Mouse (Mus musculus) CH12.LX (cell line): Measurements from ENCODE around the gene Lin28b. TPM values are rescaled to one million over a fixed set of nuclear protein-coding genes. Genes with fewer than 3 reads are reported as not detected.

ENCODE experiments used
- DNase-seq: peaks from one replicate; pipeline ENCODE4 v3.0.0-alpha.2; 2013; ENCODE audit errors: extremely low read depth
- H3K27ac ChIP-seq: 2 replicates; pipeline ENCODE4 v1.5.1; 2012; ENCODE audit warnings: low read depth, mild to moderate bottlenecking, control low read depth, moderate library complexity; ENCODE audit not compliant: insufficient read depth
- H3K27me3 ChIP-seq: replicated peaks from 2 replicates; pipeline ENCODE3; 2012; ENCODE audit warnings: inconsistent platforms
- H3K36me3 ChIP-seq, 2 experiments: replicated peaks in 1 of 2; 2 replicates each; pipeline versions ENCODE3 to v1.6.1; 2012; ENCODE audit warnings: inconsistent platforms in 1 of 2, low read length in 1 of 2, mild to moderate bottlenecking in 1 of 2, mixed read lengths in 1 of 2, moderate library complexity in 1 of 2; ENCODE audit not compliant: control insufficient read depth in 1 of 2, insufficient read depth in 1 of 2
- H3K4me1 ChIP-seq, 2 experiments: 2 replicates each; pipeline ENCODE4 v1.6.1; 2012; ENCODE audit warnings: inconsistent platforms in 1 of 2, moderate library complexity in 1 of 2; ENCODE audit not compliant: insufficient read depth in 2 of 2, control insufficient read depth in 1 of 2
- H3K4me2 ChIP-seq: 2 replicates; pipeline ENCODE4 v1.6.1; 2012; ENCODE audit warnings: low read depth, mild to moderate bottlenecking, control low read depth; ENCODE audit not compliant: poor library complexity, insufficient read depth, severe bottlenecking
- H3K4me3 ChIP-seq, 3 experiments: fragments of 150-350 bp in 1 of 3; sonication (generic) in 1 of 3; replicated peaks in 1 of 3; 2 replicates each; pipeline versions ENCODE3 to v1.5.1; 2011 to 2012; ENCODE audit warnings: low read depth in 2 of 3, low read length in 2 of 3, mild to moderate bottlenecking in 2 of 3, moderate library complexity in 2 of 3, control low read depth in 1 of 3, improper control_type of control experiment in 1 of 3, inconsistent platforms in 1 of 3, mixed read lengths in 1 of 3; ENCODE audit not compliant: poor library complexity in 1 of 3
- H3K79me2 ChIP-seq: replicated peaks from 2 replicates; pipeline ENCODE4 v1.6.1; 2012; ENCODE audit warnings: mild to moderate bottlenecking, moderate library complexity; ENCODE audit not compliant: control insufficient read depth, poor library complexity, insufficient read depth, severe bottlenecking; ENCODE audit errors: extremely low read depth
- H3K9ac ChIP-seq: 2 replicates; pipeline ENCODE4 v1.6.1; 2012; ENCODE audit warnings: low read depth, mild to moderate bottlenecking, control low read depth, moderate library complexity; ENCODE audit not compliant: insufficient read depth
- H3K9me3 ChIP-seq: replicated peaks from 2 replicates; pipeline ENCODE3; 2012; ENCODE audit warnings: low read length, inconsistent platforms, mixed read lengths
- BHLHE40 ChIP-seq: IDR thresholded peaks from 2 replicates; pipeline ENCODE4 v1.6.1; 2011; ENCODE audit warnings: mild to moderate bottlenecking, low read depth, low read length, improper control_type of control experiment
- E2F4 ChIP-seq: IDR thresholded peaks from 2 replicates; pipeline ENCODE4 v1.6.1; 2011; ENCODE audit warnings: low read depth, low read length, improper control_type of control experiment; ENCODE audit not compliant: insufficient replicate concordance
- ELF1 ChIP-seq: IDR thresholded peaks from 2 replicates; pipeline ENCODE4 v1.6.1; 2014; ENCODE audit warnings: low read depth, mild to moderate bottlenecking, inconsistent platforms, low read length, improper control_type of control experiment
- GABPA ChIP-seq: IDR thresholded peaks from 2 replicates; pipeline ENCODE4 v1.6.1; 2012; ENCODE audit warnings: low read depth, low read length, improper control_type of control experiment, inconsistent platforms; ENCODE audit not compliant: insufficient replicate concordance
- HCFC1 ChIP-seq: IDR thresholded peaks from 2 replicates; pipeline ENCODE4 v1.6.1; 2012; ENCODE audit warnings: low read depth, mild to moderate bottlenecking, inconsistent platforms, low read length, improper control_type of control experiment
- JUND ChIP-seq: conservative IDR thresholded peaks from 2 replicates; pipeline ENCODE4 v1.6.1; 2011; ENCODE audit warnings: low read depth, low read length, improper control_type of control experiment
- KAT2A ChIP-seq: IDR thresholded peaks from 2 replicates; pipeline ENCODE4 v1.6.1; 2012; ENCODE audit warnings: low read length, improper control_type of control experiment, inconsistent platforms; ENCODE audit not compliant: insufficient replicate concordance
- MAFK ChIP-seq: IDR thresholded peaks from 2 replicates; pipeline ENCODE4 v1.6.1; 2011; ENCODE audit warnings: low read length, improper control_type of control experiment; ENCODE audit not compliant: insufficient replicate concordance
- MAX ChIP-seq: IDR thresholded peaks from 2 replicates; pipeline ENCODE4 v1.6.1; 2011; ENCODE audit warnings: low read length, improper control_type of control experiment
- MEF2A ChIP-seq: IDR thresholded peaks from 2 replicates; pipeline ENCODE4 v1.6.1; 2014; ENCODE audit warnings: low read depth, mild to moderate bottlenecking, inconsistent platforms, low read length, improper control_type of control experiment, borderline replicate concordance
- MXI1 ChIP-seq: IDR thresholded peaks from 2 replicates; pipeline ENCODE4 v1.6.1; 2011; ENCODE audit warnings: mild to moderate bottlenecking, low read depth, low read length, improper control_type of control experiment
- NELFE ChIP-seq: IDR thresholded peaks from 2 replicates; pipeline ENCODE4 v1.6.1; 2011; ENCODE audit warnings: low read depth, low read length, improper control_type of control experiment
- NRF1 ChIP-seq: IDR thresholded peaks from 2 replicates; pipeline ENCODE4 v1.6.1; 2014; ENCODE audit warnings: low read depth, mild to moderate bottlenecking, inconsistent platforms, low read length, improper control_type of control experiment, moderate library complexity
- PAX5 ChIP-seq: IDR thresholded peaks from 2 replicates; pipeline ENCODE4 v1.6.1; 2012; ENCODE audit warnings: low read length, inconsistent platforms, mixed read lengths
- POLR2AphosphoS2 ChIP-seq: IDR thresholded peaks from 2 replicates; pipeline ENCODE4 v1.6.1; 2011; ENCODE audit warnings: low read depth, low read length, improper control_type of control experiment
- SIN3A ChIP-seq: IDR thresholded peaks from 2 replicates; pipeline ENCODE4 v1.6.1; 2012; ENCODE audit warnings: low read length, improper control_type of control experiment, inconsistent platforms
- TBP ChIP-seq: conservative IDR thresholded peaks from 2 replicates; pipeline ENCODE4 v1.6.1; 2011; ENCODE audit warnings: low read depth, low read length, improper control_type of control experiment
- TCF12 ChIP-seq: IDR thresholded peaks from 2 replicates; pipeline ENCODE4 v1.6.1; 2014; ENCODE audit warnings: low read depth, mild to moderate bottlenecking, inconsistent platforms, low read length, improper control_type of control experiment
- UBTF ChIP-seq: IDR thresholded peaks from 2 replicates; pipeline ENCODE4 v1.6.1; 2012; ENCODE audit warnings: low read depth, mild to moderate bottlenecking, inconsistent platforms, low read length, improper control_type of control experiment, moderate library complexity
- USF1 ChIP-seq: IDR thresholded peaks from 2 replicates; pipeline ENCODE4 v1.6.1; 2014; ENCODE audit warnings: low read depth, mild to moderate bottlenecking, inconsistent platforms, low read length, improper control_type of control experiment
- USF2 ChIP-seq: conservative IDR thresholded peaks from 2 replicates; pipeline ENCODE4 v1.6.1; 2011; ENCODE audit warnings: low read depth, low read length, improper control_type of control experiment
- ZC3H11A ChIP-seq: IDR thresholded peaks from 2 replicates; pipeline ENCODE4 v1.6.1; 2012; ENCODE audit warnings: low read depth, mild to moderate bottlenecking, inconsistent platforms, low read length, improper control_type of control experiment
- ZMIZ1 ChIP-seq: IDR thresholded peaks from 2 replicates; pipeline ENCODE4 v1.6.1; 2012; ENCODE audit warnings: low read depth, mild to moderate bottlenecking, inconsistent platforms, low read length, improper control_type of control experiment
- ZNF384 ChIP-seq: IDR thresholded peaks from 2 replicates; pipeline ENCODE4 v1.6.1; 2012; ENCODE audit warnings: low read depth, low read length, improper control_type of control experiment, inconsistent platforms
- dilution Hi-C: fragments of 300-500 bp; cut with MboI; formaldehyde crosslinking; loops from 2 replicates; pipeline ENCODE4 v1.14.3; 2020; ENCODE audit warnings: low sequenced_read_pairs; ENCODE audit not compliant: extremely low pct_unique_long_range_greater_than_20kb, extremely low pct_ligation_motif_present
- in situ Hi-C: fragments of 300-500 bp; cut with MboI; formaldehyde crosslinking; loops from 3 replicates; pipeline ENCODE4 v1.14.3; 2019; ENCODE audit warnings: low sequenced_read_pairs, low pct_ligation_motif_present, low pct_unique_long_range_greater_than_20kb, mixed read lengths
- polyA plus RNA-seq: library from polyadenylated mRNA; unstranded; fragments of >175 nt; gene quantifications from 2 replicates; pipeline ENCODE4 v1.2.1, GENCODE M21; 2012; ENCODE audit warnings: low read depth; ENCODE audit not compliant: insufficient read length
- total RNA-seq, 2 experiments: library from RNA; depleted of rRNA; stranded (reverse); fragments of 300-350 nt in 1 of 2; fragments of >200 nt in 1 of 2; gene quantifications; 2 replicates each; pipeline ENCODE4 v1.2.3; 2012 to 2014

Gene Lin28b
- total and polyA plus RNA-seq, 3 experiments: 10.0 to 14.1 (median 11.6) TPM

DNA sequence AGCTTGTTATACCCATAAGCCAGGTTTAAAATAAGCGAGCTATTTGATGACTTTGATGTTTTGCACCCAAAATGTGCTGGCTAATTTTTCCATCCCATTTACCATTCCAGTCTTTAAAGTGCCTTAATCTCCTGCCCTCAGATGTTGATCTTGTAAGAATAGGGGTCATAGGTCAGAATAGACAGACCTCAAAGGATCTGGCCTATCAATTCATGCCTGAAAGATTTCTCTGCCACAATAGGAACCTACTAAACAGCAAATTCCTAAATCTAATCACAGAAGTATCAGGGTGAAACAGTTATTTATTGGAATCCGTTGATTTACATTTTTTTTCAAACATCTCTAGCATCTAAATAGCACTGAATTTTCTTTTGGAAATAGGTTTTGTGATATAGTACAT lies 74.5 kb downstream of the Lin28b start:
- Histone ChIP-seq H3K79me2 (no peaks in the 10 kb centered on the region), H3K9ac (no peak overlapping the region), H3K4me3 (no peak overlapping the region), H3K4me2 (no peak overlapping the region), H3K4me1 (no peaks in the 10 kb centered on the region), H3K9me3 (no peaks in the 10 kb centered on the region), H3K27ac (no peak overlapping the region), H3K36me3 (peaks cover 0 to 2% of the 10 kb centered on the region in 2 experiments), H3K27me3 (no peaks in the 10 kb centered on the region)
- dilution Hi-C loops (no loop called here), in situ Hi-C loops (no loop called here)
- TF ChIP-seq PAX5 (no peak), UBTF (no peak), MEF2A (no peak), MAX (no peak), GABPA (no peak)
- no peak for DNase-seq

DNA sequence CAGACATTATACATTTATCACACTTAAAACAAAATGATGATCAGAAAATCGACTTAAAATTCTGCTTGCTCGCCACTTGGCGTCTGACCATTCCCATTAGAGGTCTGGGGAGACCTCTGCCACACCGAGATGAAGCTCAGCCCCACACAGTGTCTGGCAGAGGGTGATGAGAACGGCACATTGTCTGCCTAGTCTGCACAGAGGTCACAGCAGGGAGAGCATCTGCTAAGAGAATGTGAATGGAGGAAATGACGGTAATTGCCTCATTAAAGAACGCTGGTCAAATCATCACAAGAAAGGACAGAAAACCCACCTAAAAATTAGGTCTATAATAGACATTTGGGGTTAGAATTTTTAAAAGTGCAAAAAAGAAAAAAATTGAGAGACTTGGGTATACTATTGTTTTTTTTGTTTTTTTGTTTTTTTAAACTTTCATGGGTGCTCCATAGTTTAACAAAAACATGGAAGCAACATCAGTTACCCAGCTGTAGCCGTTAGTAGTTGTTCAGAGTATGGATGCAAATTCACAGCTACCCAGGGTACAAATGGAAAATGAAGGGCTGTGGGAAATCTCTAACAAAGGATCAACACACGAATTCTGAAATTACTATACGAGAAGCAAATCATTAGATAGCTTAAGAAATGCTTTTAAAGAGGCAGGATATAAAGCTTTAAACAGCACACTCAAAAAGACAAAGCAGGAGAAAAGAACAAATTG lies 75.4 kb downstream of the Lin28b start:
- H3K4me3 ChIP-seq: no peak overlapping the region
- no peak overlapping the region for H3K4me2 ChIP-seq
- TF ChIP-seq POLR2AphosphoS2: no peak
- TF ChIP-seq HCFC1: no peak
- no peak for TF ChIP-seq TBP
- TF ChIP-seq MXI1: no peak
- no peak for TF ChIP-seq KAT2A
- dilution Hi-C loops (no loop called here), in situ Hi-C loops (no loop called here)
- no peaks in the 10 kb centered on the region for H3K79me2 ChIP-seq
- H3K9ac ChIP-seq: no peak overlapping the region
- no peak overlapping the region for H3K27ac ChIP-seq
- H3K9me3 ChIP-seq: no peaks in the 10 kb centered on the region
- peaks cover 0 to 2% of the 10 kb centered on the region in 2 experiments for H3K36me3 ChIP-seq
- no peak for DNase-seq
- no peaks in the 10 kb centered on the region for H3K4me1 ChIP-seq
- H3K27me3 ChIP-seq: no peaks in the 10 kb centered on the region

DNA sequence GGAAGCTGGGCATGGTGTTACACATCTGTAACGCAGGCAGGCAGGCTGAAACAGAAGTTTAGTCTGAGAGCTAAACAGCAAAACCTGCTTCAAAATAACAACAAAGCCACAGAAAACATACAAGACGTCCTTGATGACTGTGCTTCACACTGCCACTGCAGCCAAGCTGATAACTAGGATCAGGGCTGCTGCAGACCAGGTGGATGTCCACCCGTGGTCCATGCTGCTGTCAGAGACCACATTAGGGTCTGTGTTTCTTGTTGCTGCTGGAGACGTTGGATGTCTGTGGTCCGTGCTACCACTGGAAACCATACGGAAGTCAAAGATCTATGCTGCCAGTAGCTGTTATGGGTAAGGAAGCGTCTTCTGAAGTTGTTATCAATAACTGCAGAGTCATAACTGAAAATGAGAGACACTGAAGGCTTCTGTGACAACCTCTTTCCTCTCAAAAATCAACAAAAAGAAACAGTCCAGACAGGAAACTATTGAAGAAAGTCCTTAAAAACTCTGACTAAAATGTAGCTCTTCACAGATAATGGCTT lies 86.4 kb downstream of the Lin28b start:
- Histone ChIP-seq H3K9me3 (no peaks in the 10 kb centered on the region), H3K4me3 (no peak overlapping the region), H3K4me2 (no peak overlapping the region), H3K36me3 (peaks cover 0 to 8% of the 10 kb centered on the region in 2 experiments), H3K4me1 (no peaks in the 10 kb centered on the region), H3K27ac (no peak overlapping the region), H3K27me3 (no peaks in the 10 kb centered on the region), H3K9ac (no peak overlapping the region), H3K79me2 (no peaks in the 10 kb centered on the region)
- dilution Hi-C loops (no loop called here), in situ Hi-C loops (loop anchor here (25.0 kb wide), 1 partner anchor 263 kb away; no protein-coding TSS in a partner anchor)
- TF ChIP-seq MAX (no peak), NELFE (no peak), UBTF (no peak), TCF12 (no peak), E2F4 (no peak), MAFK (no peak), HCFC1 (no peak), ZNF384 (no peak), MEF2A (no peak), ZMIZ1 (no peak), USF2 (no peak), PAX5 (no peak), MXI1 (no peak), ELF1 (no peak), NRF1 (no peak), BHLHE40 (no peak), ZC3H11A (no peak), JUND (no peak), USF1 (no peak), SIN3A (no peak)
- DNase-seq: no peak
